Mouse (Mus musculus) hindbrain, postnatal 0 days (tissue): Measurements from ENCODE around the gene Zfp113. TPM values are rescaled to one million over a fixed set of nuclear protein-coding genes. Genes with fewer than 3 reads are reported as not detected.

Experiments
- ATAC-seq: fragments of 200-750 bp; cut with Nextera tagmentation; 2 replicates; pipeline ENCODE4 v1.8.0; 2017; ENCODE audit warnings: mild to moderate bottlenecking, moderate TSS enrichment, moderate library complexity
- DNase-seq: peaks from one replicate; pipeline ENCODE4 v3.0.0-alpha.2; 2015; ENCODE audit warnings: low spot score
- H3K27ac ChIP-seq: fragments of 300-500 bp; sonication (generic); 2 replicates; pipeline ENCODE4 v1.5.1; 2014; ENCODE audit warnings: mild to moderate bottlenecking
- H3K27me3 ChIP-seq: fragments of 300-500 bp; sonication (generic); 2 replicates; pipeline ENCODE4 v1.6.1; 2014; ENCODE audit warnings: low read length, mixed read lengths; ENCODE audit not compliant: insufficient read depth
- H3K36me3 ChIP-seq: fragments of 300-500 bp; sonication (generic); 2 replicates; pipeline ENCODE4 v1.6.1; 2014; ENCODE audit warnings: low read length, mixed read lengths; ENCODE audit not compliant: insufficient read depth
- H3K4me1 ChIP-seq: fragments of 300-500 bp; sonication (generic); 2 replicates; pipeline ENCODE4 v1.6.1; 2014; ENCODE audit warnings: antibody characterized with exemption, low read length, mixed read lengths; ENCODE audit not compliant: insufficient read depth
- H3K4me2 ChIP-seq: fragments of 300-500 bp; sonication (generic); 2 replicates; pipeline ENCODE4 v1.6.1; 2014; ENCODE audit warnings: low read depth, mild to moderate bottlenecking, low read length, moderate library complexity, mixed read lengths
- H3K4me3 ChIP-seq: fragments of 300-500 bp; sonication (generic); 2 replicates; pipeline ENCODE4 v1.5.1; 2014; ENCODE audit warnings: low read length
- H3K9ac ChIP-seq: fragments of 300-500 bp; sonication (generic); replicated peaks from 2 replicates; pipeline ENCODE4 v1.6.1; 2014; ENCODE audit warnings: mild to moderate bottlenecking, low read length, moderate library complexity, mixed read lengths
- H3K9me3 ChIP-seq: fragments of 300-500 bp; sonication (generic); 2 replicates; pipeline ENCODE4 v1.6.1; 2016; ENCODE audit warnings: low read length, mixed read lengths
- CTCF ChIP-seq: IDR thresholded peaks from 2 replicates; pipeline ENCODE4 v1.5.1; 2016; ENCODE audit warnings: antibody characterized with exemption, control low read depth, low read depth
- WGBS: fragments of 180-500 bp; shearing (Covaris S2); extraction: QIAGEN DNeasy Blood & Tissue Kit; methylation state at CpG from one replicate; pipeline ENCODE4 v1.1.7; 2014; 5-methylcytosine and 5-hydroxymethylcytosine counted together
- polyA plus RNA-seq: library from polyadenylated mRNA; unstranded; fragments of >200 nt; fragmentation: Nextera tagmentation; extraction: Ambion mirVana; gene quantifications from 2 replicates; pipeline ENCODE4 v1.2.1, GENCODE M21; 2015
- total RNA-seq: library from RNA; depleted of rRNA; stranded (reverse); fragments of >200 nt; gene quantifications from 2 replicates; pipeline ENCODE4 v1.2.3, GENCODE M21; 2014

Gene Zfp113
- total and polyA plus RNA-seq, 2 experiments from 2014 or later: 7.9 to 43.2 TPM

GRCm38 (mm10) chr5:138163610-138164009 is 8.1 kb upstream of the Zfp113 start:
- no peaks in the 10 kb centered on the region for H3K27me3 ChIP-seq
- H3K36me3 ChIP-seq: peaks cover 53% of the 10 kb centered on the region
- no peak for DNase-seq
- no peak for TF ChIP-seq CTCF
- H3K27ac ChIP-seq: no peak overlapping the region
- no peak overlapping the region for H3K9ac ChIP-seq
- H3K4me2 ChIP-seq: no peak overlapping the region
- ATAC-seq: no peak
- WGBS: 66% methylated on average over 10 of the region's 10 CpGs
- H3K4me3 ChIP-seq: no peak overlapping the region
- no peaks in the 10 kb centered on the region for H3K9me3 ChIP-seq
- H3K4me1 ChIP-seq: no peaks in the 10 kb centered on the region; the same call in 1 of the 2 replicates

GRCm38 (mm10) chr5:138163046-138163445 is 7.5 kb upstream of the Zfp113 start:
- peaks cover 49% of the 10 kb centered on the region for H3K36me3 ChIP-seq
- no peaks in the 10 kb centered on the region; the same call in 1 of the 2 replicates for H3K4me1 ChIP-seq
- TF ChIP-seq CTCF: no peak
- 67% methylated on average over 6 of the region's 6 CpGs for WGBS
- H3K27me3 ChIP-seq: no peaks in the 10 kb centered on the region
- ATAC-seq: no peak; the same call in 1 of the 2 replicates
- no peak overlapping the region for H3K27ac ChIP-seq
- no peak overlapping the region for H3K9ac ChIP-seq
- no peak for DNase-seq
- H3K4me3 ChIP-seq: no peak overlapping the region
- H3K9me3 ChIP-seq: no peaks in the 10 kb centered on the region
- H3K4me2 ChIP-seq: no peak overlapping the region

GRCm38 (mm10) chr5:138160842-138161665 is 5.5 kb upstream of the Zfp113 start, which contains the start of gene Cops6:
Cops6 (plus strand) TSS chr5:138161071.
- Histone ChIP-seq H3K27ac (peak within 1 kb of the TSS; percentile 45), H3K4me2 (peak within 1 kb of the TSS; percentile 72), H3K4me3 (peak within 1 kb of the TSS; percentile 50), H3K4me1 (no peaks in the 10 kb centered on the region; the same call in 1 of the 2 replicates), H3K27me3 (no peaks in the 10 kb centered on the region), H3K36me3 (peaks cover 30% of the 10 kb centered on the region), H3K9ac (peak within 1 kb of the TSS; percentile 66), H3K9me3 (no peaks in the 10 kb centered on the region)
- peak; percentile 95 for DNase-seq
- WGBS: under 1% methylated on average over 41 of the region's 42 CpGs
- ATAC-seq: peak; percentile 97
- peak; percentile 19 for TF ChIP-seq CTCF

GRCm38 (mm10) chr5:138160224-138160762 is 4.7 kb upstream of the Zfp113 start:
- no peak for TF ChIP-seq CTCF
- Histone ChIP-seq H3K4me3 (peak overlapping the region; percentile 50), H3K9ac (peak overlapping the region; percentile 66), H3K27ac (peak overlapping the region; percentile 45), H3K36me3 (peaks cover 22% of the 10 kb centered on the region), H3K9me3 (no peaks in the 10 kb centered on the region), H3K4me1 (no peaks in the 10 kb centered on the region; the same call in 1 of the 2 replicates), H3K27me3 (no peaks in the 10 kb centered on the region), H3K4me2 (peak overlapping the region; percentile 72)
- 65% methylated on average over 7 of the region's 7 CpGs for WGBS
- no peak for DNase-seq
- no peak for ATAC-seq

- DNase-seq: no peak
- H3K9ac ChIP-seq: peak overlapping the region; percentile 91
- peak overlapping the region; percentile 73 for H3K4me2 ChIP-seq
- peaks cover 22% of the 10 kb centered on the region for H3K36me3 ChIP-seq
- 0 out of 2 replicates have a peak, but pooled peaks cover 6% of the 10 kb centered on the region for H3K4me1 ChIP-seq
- WGBS: 86% methylated on average over 3 of the region's 3 CpGs
- ATAC-seq: no peak
- TF ChIP-seq CTCF: no peak
- H3K9me3 ChIP-seq: no peaks in the 10 kb centered on the region
- no peaks in the 10 kb centered on the region for H3K27me3 ChIP-seq
- H3K27ac ChIP-seq: peak overlapping the region; percentile 95; the same call in 1 of the 2 replicates
- H3K4me3 ChIP-seq: peak overlapping the region; percentile 63
Observed at GRCm38 (mm10) chr5:138154390-138154789, 1.2 kb downstream of the Zfp113 start.

- H3K36me3 ChIP-seq: peaks cover 22% of the 10 kb centered on the region
- ATAC-seq (no peak), DNase-seq (no peak)
- no peaks in the 10 kb centered on the region for H3K27me3 ChIP-seq
- no peak overlapping the region for H3K27ac ChIP-seq
- H3K4me2 ChIP-seq: no peak overlapping the region
- H3K4me3 ChIP-seq: no peak overlapping the region
- TF ChIP-seq CTCF: no peak
- no peaks in the 10 kb centered on the region for H3K9me3 ChIP-seq
- no peaks in the 10 kb centered on the region for H3K4me1 ChIP-seq
- no peak overlapping the region for H3K9ac ChIP-seq
- 74% methylated on average over 4 of the region's 4 CpGs for WGBS
Observed at GRCm38 (mm10) chr5:138138585-138138984, 17.0 kb downstream of the Zfp113 start.
